Mouse (Mus musculus) leukemia stem cell, adult 10-12 weeks (primary cell): ENCODE measurements around the gene Ngdn. TPM values are rescaled to one million over a fixed set of nuclear protein-coding genes. Genes with fewer than 3 reads are reported as not detected.

ENCODE experiments used
- polyA plus RNA-seq: library from polyadenylated mRNA; stranded (reverse); fragments of >175 nt; gene quantifications from 2 replicates; pipeline ENCODE4 v1.2.3, GENCODE M21; 2012; ENCODE audit warnings: low replicate concordance

Ngdn gene
- polyA plus RNA-seq = 35.4 and 46.8 TPM in 2 replicates

GRCm38 (mm10) chr14:55014991-55015766 lies at the start of gene Ngdn:
Gene Ngdn, plus strand, starts transcription at chr14:55015454.

DNA sequence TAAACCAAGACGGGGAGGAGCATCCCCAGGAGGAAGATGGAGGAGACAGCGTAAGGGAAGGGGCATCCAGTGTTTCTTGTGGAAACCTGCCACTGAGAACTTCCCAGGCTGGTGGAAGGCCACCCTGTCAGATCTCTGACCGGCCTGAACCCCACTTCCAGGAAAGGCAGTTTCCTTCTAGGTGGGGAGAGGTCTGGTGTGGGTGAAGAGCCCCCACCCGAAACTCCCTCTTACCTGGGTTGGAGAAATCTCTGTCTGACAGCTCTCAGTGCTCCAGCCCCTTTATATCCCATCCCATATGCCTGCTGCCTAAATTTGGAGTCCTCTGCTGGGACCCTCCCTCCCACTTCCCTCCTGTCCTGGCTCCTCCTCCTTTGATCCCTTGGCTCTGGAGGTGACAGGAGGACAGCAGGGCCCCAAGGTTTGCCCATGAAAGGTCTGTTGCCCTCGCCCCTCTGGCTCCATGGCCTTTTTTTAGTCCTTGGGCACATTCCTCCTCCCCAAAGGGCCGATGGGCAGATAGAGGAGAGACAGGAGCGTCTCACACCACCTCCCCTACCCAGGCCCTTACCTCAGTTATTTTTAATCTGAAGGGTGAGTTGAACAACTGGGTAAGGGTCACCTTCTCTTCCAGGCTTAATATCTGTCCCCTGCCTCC lies 48.8 kb upstream of the Ngdn start, which contains the start of gene Myh6:
Gene Myh6, minus strand, starts transcription at position 608 of the 658 bp plus-strand sequence.

DNA sequence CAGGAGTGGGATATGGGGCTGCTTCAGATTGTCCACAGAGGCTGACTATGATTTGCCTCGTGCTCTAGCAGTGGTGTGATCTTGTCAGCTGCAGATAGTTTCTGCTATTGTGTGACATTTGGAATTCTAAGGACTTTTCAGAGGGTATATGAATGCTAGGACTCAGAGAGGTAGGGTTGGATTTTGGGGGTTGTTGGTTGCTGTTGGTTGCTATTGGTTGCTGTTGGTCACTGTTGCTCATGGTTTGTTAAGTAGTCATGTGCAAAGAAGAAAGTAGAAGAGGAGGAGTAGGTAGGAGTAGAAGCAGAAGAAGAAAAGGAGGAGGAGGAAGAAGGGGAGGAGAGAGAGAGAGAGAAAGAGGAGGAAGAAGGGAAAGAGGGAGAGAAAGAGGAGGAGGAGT lies 38.6 kb upstream of the Ngdn start, which contains the start of gene Gm17428:
Gene Gm17428, plus strand, starts transcription at position 301 of the 400 bp plus-strand sequence.

DNA sequence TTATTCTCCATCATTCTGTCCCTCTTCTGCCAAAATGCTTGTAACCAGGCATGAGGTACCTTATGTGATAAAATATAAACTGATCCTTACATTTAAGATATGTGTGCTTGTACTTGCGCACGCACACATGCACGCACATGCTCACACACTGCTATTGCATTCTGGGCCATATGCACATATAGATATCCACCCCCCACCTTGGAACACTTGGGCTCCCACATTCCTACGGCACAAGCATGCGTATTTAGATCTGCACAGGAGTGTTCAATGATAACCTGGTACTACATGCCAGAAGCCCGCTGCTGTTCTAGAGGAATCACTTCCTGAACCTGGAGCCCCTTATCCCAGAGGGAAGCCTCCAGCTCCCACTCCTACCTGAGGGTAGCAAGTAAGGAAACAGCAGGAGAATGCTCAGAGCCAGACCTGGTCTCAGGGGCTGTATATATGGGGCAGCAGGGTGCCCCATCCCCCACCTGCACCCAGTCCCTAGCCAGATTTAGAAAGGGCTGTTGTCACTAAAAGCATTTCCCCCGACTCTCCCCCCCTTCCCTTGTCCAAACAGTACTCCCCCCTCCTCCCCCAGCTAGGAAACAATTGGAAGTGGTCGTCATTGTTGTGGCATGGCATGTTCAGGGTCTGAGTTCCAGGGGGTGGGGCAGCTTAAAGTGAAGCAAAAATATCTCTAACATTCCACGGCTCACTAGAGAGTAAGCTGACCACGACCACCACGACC lies 21.0 kb upstream of the Ngdn start, which contains the start of gene Myh7:
Gene Myh7, minus strand, starts transcription at position 491 of the 733 bp plus-strand sequence.

Other genes with a start within 250 kb of the Ngdn start
- 19.6 and 21.8 TPM in 2 replicates for gene Slc7a8, start 233.5 kb upstream of the Ngdn start, polyA plus RNA-seq
- not detected in 2 replicates for gene Rnf212b, start 201.3 kb upstream of the Ngdn start, polyA plus RNA-seq
- gene Homez, start 144.5 kb upstream of the Ngdn start, polyA plus RNA-seq = 0.86 and 0.91 TPM in 2 replicates
- gene Ppp1r3e, start 137.9 kb upstream of the Ngdn start, polyA plus RNA-seq = 1.2 TPM in 2 replicates
- gene Bcl2l2, start 132.1 kb upstream of the Ngdn start, polyA plus RNA-seq = 48.9 and 77.3 TPM in 2 replicates
- gene Gm20521, start 132.0 kb upstream of the Ngdn start, polyA plus RNA-seq = 10.1 and 11.1 TPM in 2 replicates
- 165 and 331 TPM in 2 replicates for gene Pabpn1, start 123.0 kb upstream of the Ngdn start, polyA plus RNA-seq
- 1.7 and 2.0 TPM in 2 replicates for gene Slc22a17, start 102.3 kb upstream of the Ngdn start, polyA plus RNA-seq
- gene Efs, start 89.3 kb upstream of the Ngdn start, polyA plus RNA-seq = 0.27 and 0.41 TPM in 2 replicates
- gene Il25, start 82.8 kb upstream of the Ngdn start, polyA plus RNA-seq = not detected in 2 replicates
- gene Cmtm5, start 79.2 kb upstream of the Ngdn start, polyA plus RNA-seq = not detected in 2 replicates
- gene Myh6, start 48.5 kb upstream of the Ngdn start, polyA plus RNA-seq = 0.52 TPM in 1 of 2 replicates, not detected in the other
- not detected in 2 replicates for gene Gm17428, start 38.5 kb upstream of the Ngdn start, polyA plus RNA-seq
- not detected in 2 replicates for gene Myh7, start 20.8 kb upstream of the Ngdn start, polyA plus RNA-seq
- gene Zfhx2, start 76.9 kb downstream of the Ngdn start, polyA plus RNA-seq = 7.2 and 11.2 TPM in 2 replicates
- gene Thtpa, start 79.3 kb downstream of the Ngdn start, polyA plus RNA-seq = 2.2 and 3.4 TPM in 2 replicates
- 11.8 and 17.7 TPM in 2 replicates for gene Ap1g2, start 91.1 kb downstream of the Ngdn start, polyA plus RNA-seq
- gene Jph4, start 101.5 kb downstream of the Ngdn start, polyA plus RNA-seq = not detected in 2 replicates
- not detected in 2 replicates for gene Dhrs2, start 206.6 kb downstream of the Ngdn start, polyA plus RNA-seq